Mouse (Mus musculus): ENCODE measurements around the gene Ppp6r2.

Ppp6r2 gene

GRCm38 (mm10) chr15:89182328-89182741 lies 29.0 kb upstream of the Ppp6r2 start:
- peak; percentile 67 for DNase-seq (ENCODE audit: low spot score)

- no peak for DNase-seq (ENCODE audit: low spot score)
These were observed 28.5 kb upstream of the Ppp6r2 start for GRCm38 (mm10) chr15:89182842-89183241.

GRCm38 (mm10) chr15:89184141-89184936 lies 27.0 kb upstream of the Ppp6r2 start:
- DNase-seq (ENCODE audit: low spot score), result no peak

- no peak for DNase-seq (ENCODE audit: low spot score)
These were observed 26.5 kb upstream of the Ppp6r2 start for GRCm38 (mm10) chr15:89184937-89185227.

- DNase-seq (ENCODE audit: low spot score), result peak; percentile 79
These were observed 16.1 kb upstream of the Ppp6r2 start for GRCm38 (mm10) chr15:89195261-89195681.

GRCm38 (mm10) chr15:89195690-89196312 lies 15.6 kb upstream of the Ppp6r2 start:
- peak; percentile 94 for DNase-seq (ENCODE audit: low spot score)

GRCm38 (mm10) chr15:89196313-89196706 lies 15.0 kb upstream of the Ppp6r2 start, which contains the start of gene Dennd6b:
Gene Dennd6b, minus strand, starts transcription at chr15:89196496.
- peak; percentile 98 for DNase-seq (ENCODE audit: low spot score)

- no peak for DNase-seq (ENCODE audit: low spot score)
These were observed 14.3 kb upstream of the Ppp6r2 start for GRCm38 (mm10) chr15:89197056-89197455.

GRCm38 (mm10) chr15:89207457-89207856 lies 3.9 kb upstream of the Ppp6r2 start:
- no peak for DNase-seq (ENCODE audit: low spot score)

- DNase-seq (ENCODE audit: low spot score), result peak; percentile 94
These were observed 1.2 kb upstream of the Ppp6r2 start for GRCm38 (mm10) chr15:89209886-89210761.

GRCm38 (mm10) chr15:89211716-89212461 lies 536 bp downstream of the Ppp6r2 start:
- peak; percentile 50 for DNase-seq (ENCODE audit: low spot score)

- DNase-seq (ENCODE audit: low spot score), result no peak
These were observed 1.1 kb downstream of the Ppp6r2 start for GRCm38 (mm10) chr15:89212495-89212894.

GRCm38 (mm10) chr15:89213517-89213916 lies 2.2 kb downstream of the Ppp6r2 start:
- DNase-seq (ENCODE audit: low spot score), result no peak

GRCm38 (mm10) chr15:89214953-89215352 lies 3.6 kb downstream of the Ppp6r2 start:
- DNase-seq (ENCODE audit: low spot score), result no peak

- DNase-seq (ENCODE audit: low spot score), result no peak
These were observed 4.4 kb downstream of the Ppp6r2 start for GRCm38 (mm10) chr15:89215611-89216233.

GRCm38 (mm10) chr15:89233586-89233985 lies 22.2 kb downstream of the Ppp6r2 start:
- peak; percentile 17 for DNase-seq (ENCODE audit: low spot score)

- no peak for DNase-seq (ENCODE audit: low spot score)
These were observed 22.7 kb downstream of the Ppp6r2 start for GRCm38 (mm10) chr15:89234052-89234451.

- no peak for DNase-seq (ENCODE audit: low spot score)
These were observed 28.5 kb downstream of the Ppp6r2 start for GRCm38 (mm10) chr15:89239751-89240392.

- DNase-seq (ENCODE audit: low spot score), result peak; percentile 13
These were observed 29.7 kb downstream of the Ppp6r2 start for GRCm38 (mm10) chr15:89241025-89241424.

GRCm38 (mm10) chr15:89249063-89249462 lies 37.7 kb downstream of the Ppp6r2 start:
- no peak for DNase-seq (ENCODE audit: low spot score)

- peak; percentile 67 for DNase-seq (ENCODE audit: low spot score)
These were observed 44.0 kb downstream of the Ppp6r2 start for GRCm38 (mm10) chr15:89255330-89255729.

Measured in embryo, embryonic 10.5 days (tissue).